Mouse (Mus musculus) kidney, adult 11 months (tissue): ENCODE results near the gene Krt25.

Experiments used
- DNase-seq: peaks from one replicate; pipeline ENCODE4 v3.0.0; 2022

The Krt25 gene

GRCm38 (mm10) chr11:99275624-99276023 is 47.1 kb downstream of the Krt25 start:
- DNase-seq = no peak

GRCm38 (mm10) chr11:99272721-99273120 is 50.0 kb downstream of the Krt25 start:
- DNase-seq = no peak

GRCm38 (mm10) chr11:99269192-99269591 is 53.6 kb downstream of the Krt25 start:
- no peak for DNase-seq

- peak; percentile 26 for DNase-seq
These were observed 57.0 kb downstream of the Krt25 start for GRCm38 (mm10) chr11:99265796-99266195.
